Mouse (Mus musculus) spleen, embryonic (tissue): ENCODE measurements around the gene Dram1.
"Not testable (repeated sequence)": the region's sequence is repeated elsewhere in the genome, so short reads cannot be mapped to it uniquely, and the experiment has no call there.

ENCODE experiments used
- CTCF ChIA-PET: fragments of 350-600 bp; sonication (Branson Sonifier 250); formaldehyde crosslinking; loops from one replicate; lab custom pipeline; 2022; lab: Charles Lee

Dram1 gene

GRCm38 (mm10) chr10:88389576-88389975 is 10.7 kb upstream of the Dram1 start:
- CTCF ChIA-PET = interaction anchor here (1.5 kb wide), 1 partner anchor 10 kb away, joined by 3 read pairs; the partner anchor contains the start of genes Dram1 and Gnptab

- CTCF ChIA-PET = interaction anchor here (0.6 kb wide), 2 partner anchors 7 to 414 kb away, joined by 3 read pairs; no protein-coding TSS in a partner anchor
Measured at GRCm38 (mm10) chr10:88386251-88386650, 7.4 kb upstream of the Dram1 start.

- CTCF ChIA-PET = interaction anchor here (0.5 to 0.6 kb wide), 2 partner anchors 8 to 39 kb away, joined by 3 to 4 read pairs; no protein-coding TSS in a partner anchor
Measured at GRCm38 (mm10) chr10:88385758-88386157, 6.9 kb upstream of the Dram1 start.

GRCm38 (mm10) chr10:88385290-88385689 is 6.4 kb upstream of the Dram1 start:
- CTCF ChIA-PET = interaction anchor here (0.5 to 0.7 kb wide), 3 partner anchors 8 to 59 kb away, joined by 3 to 4 read pairs (median 3); no protein-coding TSS in a partner anchor

- CTCF ChIA-PET = no interaction called here
Measured at GRCm38 (mm10) chr10:88384081-88384480, 5.2 kb upstream of the Dram1 start.

GRCm38 (mm10) chr10:88383479-88383878 is 4.6 kb upstream of the Dram1 start:
- CTCF ChIA-PET = no interaction called here

GRCm38 (mm10) chr10:88382009-88382408 is 3.1 kb upstream of the Dram1 start:
- CTCF ChIA-PET = no interaction called here

- CTCF ChIA-PET = no interaction called here
Measured at GRCm38 (mm10) chr10:88381286-88381685, 2.4 kb upstream of the Dram1 start.

GRCm38 (mm10) chr10:88380430-88381060 is 1.7 kb upstream of the Dram1 start:
- CTCF ChIA-PET = interaction anchor here (0.7 kb wide), 1 partner anchor 124 kb away, joined by 3 read pairs; no protein-coding TSS in a partner anchor

- CTCF ChIA-PET = interaction anchor here (1.4 kb wide), 1 partner anchor 9 kb away, joined by 3 read pairs; no protein-coding TSS in a partner anchor
Measured at GRCm38 (mm10) chr10:88380002-88380401, 1.1 kb upstream of the Dram1 start.

- CTCF ChIA-PET = interaction anchor here (0.7 to 1.9 kb wide), 4 partner anchors 20 to 135 kb away, joined by 3 to 11 read pairs (median 6); no protein-coding TSS in a partner anchor
Measured at GRCm38 (mm10) chr10:88377666-88378065, 1.2 kb downstream of the Dram1 start.

GRCm38 (mm10) chr10:88376770-88377169 is 2.1 kb downstream of the Dram1 start:
- CTCF ChIA-PET = interaction anchor here (0.5 to 1.2 kb wide), 6 partner anchors 19 to 1367 kb away, joined by 3 to 4 read pairs (median 3); no protein-coding TSS in a partner anchor

GRCm38 (mm10) chr10:88374984-88375383 is 3.9 kb downstream of the Dram1 start:
- CTCF ChIA-PET = no interaction called here

- CTCF ChIA-PET = not testable (repeated sequence)
Measured at GRCm38 (mm10) chr10:88372945-88373344, 5.9 kb downstream of the Dram1 start.

- CTCF ChIA-PET = no interaction called here
Measured at GRCm38 (mm10) chr10:88372436-88372835, 6.4 kb downstream of the Dram1 start.

GRCm38 (mm10) chr10:88371793-88372192 is 7.1 kb downstream of the Dram1 start:
- CTCF ChIA-PET = no interaction called here

- CTCF ChIA-PET = no interaction called here
Measured at GRCm38 (mm10) chr10:88369233-88369632, 9.6 kb downstream of the Dram1 start.

- CTCF ChIA-PET = no interaction called here
Measured at GRCm38 (mm10) chr10:88364221-88364620, 14.7 kb downstream of the Dram1 start.

- CTCF ChIA-PET = no interaction called here
Measured at GRCm38 (mm10) chr10:88362218-88362617, 16.7 kb downstream of the Dram1 start.

- CTCF ChIA-PET = interaction anchor here (1.3 kb wide), 1 partner anchor 20 kb away, joined by 3 read pairs; no protein-coding TSS in a partner anchor
Measured at GRCm38 (mm10) chr10:88356983-88357559, 21.8 kb downstream of the Dram1 start.

- CTCF ChIA-PET = interaction anchor here (1.3 kb wide), 1 partner anchor 21 kb away, joined by 3 read pairs; no protein-coding TSS in a partner anchor
Measured at GRCm38 (mm10) chr10:88356114-88356982, 22.5 kb downstream of the Dram1 start.
